Mouse (Mus musculus) midbrain, embryonic 13.5 days (tissue): ENCODE results near the gene Angpt4. TPM values are rescaled to one million over a fixed set of nuclear protein-coding genes. Genes with fewer than 3 reads are reported as not detected.

Experiments
- ATAC-seq: fragments of 200-750 bp; cut with Nextera tagmentation; 2 replicates; pipeline ENCODE4 v1.8.0; 2017; ENCODE audit warnings: mild to moderate bottlenecking, moderate TSS enrichment, moderate library complexity
- H3K27ac ChIP-seq: fragments of 300-500 bp; sonication (generic); 2 replicates; pipeline ENCODE4 v1.5.1; 2015; ENCODE audit warnings: inconsistent platforms, mild to moderate bottlenecking, moderate library complexity
- H3K27me3 ChIP-seq: fragments of 300-500 bp; sonication (generic); 2 replicates; pipeline ENCODE4 v1.6.1; 2015; ENCODE audit warnings: mild to moderate bottlenecking, inconsistent platforms
- H3K36me3 ChIP-seq: fragments of 300-500 bp; sonication (generic); 2 replicates; pipeline ENCODE4 v1.6.1; 2015; ENCODE audit warnings: mild to moderate bottlenecking, inconsistent platforms
- H3K4me1 ChIP-seq: fragments of 300-500 bp; sonication (generic); replicated peaks from 2 replicates; pipeline ENCODE4 v1.6.1; 2015; ENCODE audit warnings: inconsistent platforms
- H3K4me2 ChIP-seq: fragments of 300-500 bp; sonication (generic); replicated peaks from 2 replicates; pipeline ENCODE4 v1.6.1; 2015; ENCODE audit warnings: moderate library complexity, mild to moderate bottlenecking, inconsistent platforms
- H3K4me3 ChIP-seq: fragments of 300-500 bp; sonication (generic); replicated peaks from 2 replicates; pipeline ENCODE4 v1.5.1; 2015; ENCODE audit warnings: mild to moderate bottlenecking, inconsistent platforms
- H3K9ac ChIP-seq: fragments of 300-500 bp; sonication (generic); replicated peaks from 2 replicates; pipeline ENCODE4 v1.6.1; 2015; ENCODE audit warnings: mild to moderate bottlenecking, inconsistent platforms
- H3K9me3 ChIP-seq: fragments of 300-500 bp; sonication (generic); 2 replicates; pipeline ENCODE4 v1.6.1; 2016; ENCODE audit warnings: mild to moderate bottlenecking, inconsistent platforms
- WGBS: fragments of 180-500 bp; shearing (Covaris S2); methylation state at CpG from one replicate; pipeline ENCODE4 v1.1.7; 2015; 5-methylcytosine and 5-hydroxymethylcytosine counted together
- polyA plus RNA-seq: library from polyadenylated mRNA; unstranded; fragments of >200 nt; fragmentation: Nextera tagmentation; extraction: Ambion mirVana; gene quantifications from 2 replicates; pipeline ENCODE4 v1.2.1, GENCODE M21; 2015

Angpt4 gene
- polyA plus RNA-seq, 1 experiment from 2014 or later: 0.11 TPM

GRCm38 (mm10) chr2:151963319-151963718 is 52.3 kb downstream of the Angpt4 start:
- H3K9me3 ChIP-seq: no peaks in the 10 kb centered on the region
- H3K27ac ChIP-seq: no peak overlapping the region
- H3K4me2 ChIP-seq: no peak overlapping the region
- H3K4me3 ChIP-seq: no peak overlapping the region
- H3K36me3 ChIP-seq: no peaks in the 10 kb centered on the region
- 86% methylated on average over 5 of the region's 5 CpGs for WGBS
- no peak for ATAC-seq
- no peaks in the 10 kb centered on the region for H3K27me3 ChIP-seq
- no peak overlapping the region for H3K9ac ChIP-seq
- peaks cover 62% of the 10 kb centered on the region for H3K4me1 ChIP-seq

GRCm38 (mm10) chr2:151964052-151964451 is 53.0 kb downstream of the Angpt4 start:
- no peaks in the 10 kb centered on the region for H3K27me3 ChIP-seq
- H3K4me1 ChIP-seq: peaks cover 69% of the 10 kb centered on the region
- no peaks in the 10 kb centered on the region for H3K9me3 ChIP-seq
- peak; percentile 3; the same call in 1 of the 2 replicates for ATAC-seq
- no peaks in the 10 kb centered on the region for H3K36me3 ChIP-seq
- H3K27ac ChIP-seq: peak overlapping the region; percentile 52
- H3K4me2 ChIP-seq: 0 out of 2 replicates have a peak overlapping the region, but pooled peaks have one; percentile 6
- H3K9ac ChIP-seq: peak overlapping the region; percentile 6; the same call in 1 of the 2 replicates
- no peak overlapping the region for H3K4me3 ChIP-seq
- 6% methylated on average over 9 of the region's 9 CpGs for WGBS

- Histone ChIP-seq H3K27me3 (no peaks in the 10 kb centered on the region), H3K9me3 (no peaks in the 10 kb centered on the region), H3K27ac (peak overlapping the region; percentile 93), H3K9ac (peak overlapping the region; percentile 53), H3K4me2 (peak overlapping the region; percentile 80), H3K4me1 (peaks cover 88% of the 10 kb centered on the region), H3K4me3 (peak overlapping the region; percentile 50), H3K36me3 (peaks cover 4% of the 10 kb centered on the region; the same call in 1 of the 2 replicates)
- WGBS: 12% methylated on average over 9 of the region's 9 CpGs
- ATAC-seq: peak; percentile 29
Observed at GRCm38 (mm10) chr2:151967176-151967750, 56.3 kb downstream of the Angpt4 start.

GRCm38 (mm10) chr2:151967792-151968191 is 56.8 kb downstream of the Angpt4 start:
- 77% methylated on average over 2 of the region's 2 CpGs for WGBS
- peaks cover 4% of the 10 kb centered on the region; the same call in 1 of the 2 replicates for H3K36me3 ChIP-seq
- H3K4me3 ChIP-seq: peak overlapping the region; percentile 50
- H3K27ac ChIP-seq: peak overlapping the region; percentile 93
- H3K4me2 ChIP-seq: peak overlapping the region; percentile 80
- peaks cover 88% of the 10 kb centered on the region for H3K4me1 ChIP-seq
- no peak for ATAC-seq
- H3K9ac ChIP-seq: peak overlapping the region; percentile 53; the same call in 1 of the 2 replicates
- no peaks in the 10 kb centered on the region for H3K9me3 ChIP-seq
- no peaks in the 10 kb centered on the region for H3K27me3 ChIP-seq

GRCm38 (mm10) chr2:151968451-151968850 is 57.4 kb downstream of the Angpt4 start:
- Histone ChIP-seq H3K4me3 (peak overlapping the region; percentile 50), H3K9me3 (no peaks in the 10 kb centered on the region), H3K4me2 (peak overlapping the region; percentile 80), H3K4me1 (peaks cover 91% of the 10 kb centered on the region), H3K27ac (peak overlapping the region; percentile 93), H3K36me3 (peaks cover 4% of the 10 kb centered on the region; the same call in 1 of the 2 replicates), H3K9ac (0 out of 2 replicates have a peak overlapping the region, but pooled peaks have one; percentile 8), H3K27me3 (no peaks in the 10 kb centered on the region)
- no peak for ATAC-seq
- 63% methylated on average over 8 of the region's 8 CpGs for WGBS

GRCm38 (mm10) chr2:151968986-151969385 is 58.0 kb downstream of the Angpt4 start:
- peak overlapping the region; percentile 50 for H3K4me3 ChIP-seq
- H3K27me3 ChIP-seq: no peaks in the 10 kb centered on the region
- H3K4me1 ChIP-seq: peaks cover 93% of the 10 kb centered on the region
- H3K36me3 ChIP-seq: peaks cover 4% of the 10 kb centered on the region; the same call in 1 of the 2 replicates
- H3K9me3 ChIP-seq: no peaks in the 10 kb centered on the region
- 82% methylated on average over 7 of the region's 7 CpGs for WGBS
- 0 out of 2 replicates have a peak overlapping the region, but pooled peaks have one; percentile 8 for H3K9ac ChIP-seq
- peak overlapping the region; percentile 80 for H3K4me2 ChIP-seq
- peak overlapping the region; percentile 93; the same call in 1 of the 2 replicates for H3K27ac ChIP-seq
- no peak for ATAC-seq

- Histone ChIP-seq H3K4me3 (peak overlapping the region; percentile 50), H3K36me3 (peaks cover 4% of the 10 kb centered on the region; the same call in 1 of the 2 replicates), H3K27me3 (no peaks in the 10 kb centered on the region), H3K27ac (peak overlapping the region; percentile 93; the same call in 1 of the 2 replicates), H3K4me2 (peak overlapping the region; percentile 80), H3K9ac (peak overlapping the region; percentile 88), H3K4me1 (peaks cover 93% of the 10 kb centered on the region), H3K9me3 (no peaks in the 10 kb centered on the region)
- 90% methylated on average over 6 of the region's 6 CpGs for WGBS
- ATAC-seq: no peak
Observed at GRCm38 (mm10) chr2:151969396-151969795, 58.4 kb downstream of the Angpt4 start.

GRCm38 (mm10) chr2:151970191-151971172 is 59.5 kb downstream of the Angpt4 start:
- WGBS: 40% methylated on average over 53 of the region's 53 CpGs
- Histone ChIP-seq H3K9me3 (no peaks in the 10 kb centered on the region), H3K4me2 (peak overlapping the region; percentile 80), H3K4me1 (peaks cover 88% of the 10 kb centered on the region), H3K27me3 (no peaks in the 10 kb centered on the region), H3K27ac (peak overlapping the region; percentile 93), H3K4me3 (peak overlapping the region; percentile 50), H3K36me3 (peaks cover 4% of the 10 kb centered on the region; the same call in 1 of the 2 replicates), H3K9ac (peak overlapping the region; percentile 88)
- ATAC-seq: peak; percentile 87

GRCm38 (mm10) chr2:151971748-151972147 is 60.7 kb downstream of the Angpt4 start:
- 84% methylated on average over 5 of the region's 5 CpGs for WGBS
- Histone ChIP-seq H3K27ac (peak overlapping the region; percentile 48; the same call in 1 of the 2 replicates), H3K27me3 (no peaks in the 10 kb centered on the region), H3K9me3 (no peaks in the 10 kb centered on the region), H3K4me1 (peaks cover 91% of the 10 kb centered on the region), H3K36me3 (peaks cover 4% of the 10 kb centered on the region; the same call in 1 of the 2 replicates), H3K4me3 (no peak overlapping the region), H3K9ac (no peak overlapping the region; the same call in 1 of the 2 replicates), H3K4me2 (peak overlapping the region; percentile 80)
- no peak for ATAC-seq

- Histone ChIP-seq H3K4me1 (peaks cover 91% of the 10 kb centered on the region), H3K4me2 (peak overlapping the region; percentile 67), H3K36me3 (peaks cover 4% of the 10 kb centered on the region; the same call in 1 of the 2 replicates), H3K27me3 (no peaks in the 10 kb centered on the region), H3K9me3 (no peaks in the 10 kb centered on the region), H3K27ac (peak overlapping the region; percentile 86), H3K9ac (peak overlapping the region; percentile 62), H3K4me3 (peak overlapping the region; percentile 39)
- ATAC-seq: peak; percentile 73
- WGBS: 7% methylated on average over 23 of the region's 23 CpGs
Observed at GRCm38 (mm10) chr2:151972880-151973594, 62.0 kb downstream of the Angpt4 start.
